Mouse (Mus musculus) central nervous system, embryonic 18 days (tissue): ENCODE measurements around the gene Gal3st1. TPM values are rescaled to one million over a fixed set of nuclear protein-coding genes. Genes with fewer than 3 reads are reported as not detected.

Source experiments
- polyA plus RNA-seq: library from polyadenylated mRNA; depleted of rRNA; stranded (reverse); fragments of >200 nt; gene quantifications from 2 replicates; pipeline ENCODE4 v1.2.3, GENCODE M21; 2012; rRNA removed

Gal3st1 gene
- 8.3 and 10.2 TPM in 2 replicates for polyA plus RNA-seq

GRCm38 (mm10) chr11:3983291-3983862 is at the start of gene Gal3st1:
TSS of gene Gal3st1 (plus strand) at chr11:3983636.

GRCm38 (mm10) chr11:3963610-3964415 is 19.6 kb upstream of the Gal3st1 start, which contains the start of gene Pes1:
TSS of gene Pes1 (plus strand) at chr11:3963975.

GRCm38 (mm10) chr11:3976678-3977077 is 6.8 kb upstream of the Gal3st1 start, which contains the start of gene 4930556J24Rik:
TSS of gene 4930556J24Rik (minus strand) at chr11:3976778.

GRCm38 (mm10) chr11:4031126-4031941 is 47.9 kb downstream of the Gal3st1 start, which contains the start of gene Sec14l4:
TSS of gene Sec14l4 (plus strand) at chr11:4031462.

Other genes with a start within 250 kb of the Gal3st1 start
- gene Osbp2, start 119.7 kb upstream of the Gal3st1 start, polyA plus RNA-seq: 37.8 and 38.4 TPM in 2 replicates
- 0.63 and 0.74 TPM in 2 replicates for gene 4921536K21Rik, start 88.5 kb upstream of the Gal3st1 start, polyA plus RNA-seq
- 18.3 and 21.1 TPM in 2 replicates for gene Dusp18, start 88.4 kb upstream of the Gal3st1 start, polyA plus RNA-seq
- 17.3 and 18.8 TPM in 2 replicates for gene Slc35e4, start 69.0 kb upstream of the Gal3st1 start, polyA plus RNA-seq
- gene Tcn2, start 51.5 kb upstream of the Gal3st1 start, polyA plus RNA-seq: 16.9 and 17.0 TPM in 2 replicates
- gene Pes1, start 19.7 kb upstream of the Gal3st1 start, polyA plus RNA-seq: 52.6 and 54.8 TPM in 2 replicates
- not detected in 2 replicates for gene 4930556J24Rik, start 6.9 kb upstream of the Gal3st1 start, polyA plus RNA-seq
- gene Sec14l4, start 47.8 kb downstream of the Gal3st1 start, polyA plus RNA-seq: 0.03 TPM in 1 of 2 replicates, not detected in the other
- gene Sec14l3, start 81.2 kb downstream of the Gal3st1 start, polyA plus RNA-seq: 1.5 and 2.0 TPM in 2 replicates
- 9.8 and 10.4 TPM in 2 replicates for gene Mtfp1, start 111.8 kb downstream of the Gal3st1 start, polyA plus RNA-seq
- gene Sec14l2, start 139.8 kb downstream of the Gal3st1 start, polyA plus RNA-seq: 6.6 and 8.3 TPM in 2 replicates
- gene Rnf215, start 151.6 kb downstream of the Gal3st1 start, polyA plus RNA-seq: 65.9 and 70.1 TPM in 2 replicates
- 15.6 and 16.7 TPM in 2 replicates for gene Ccdc157, start 176.7 kb downstream of the Gal3st1 start, polyA plus RNA-seq
- gene Sf3a1, start 176.7 kb downstream of the Gal3st1 start, polyA plus RNA-seq: 52.0 and 56.7 TPM in 2 replicates
- 52.2 and 55.8 TPM in 2 replicates for gene Tbc1d10a, start 203.2 kb downstream of the Gal3st1 start, polyA plus RNA-seq
- 3.0 and 3.3 TPM in 2 replicates for gene Castor1, start 234.6 kb downstream of the Gal3st1 start, polyA plus RNA-seq